ENCODE assay signal across 9 mouse cellular contexts in the genomic region with DNA sequence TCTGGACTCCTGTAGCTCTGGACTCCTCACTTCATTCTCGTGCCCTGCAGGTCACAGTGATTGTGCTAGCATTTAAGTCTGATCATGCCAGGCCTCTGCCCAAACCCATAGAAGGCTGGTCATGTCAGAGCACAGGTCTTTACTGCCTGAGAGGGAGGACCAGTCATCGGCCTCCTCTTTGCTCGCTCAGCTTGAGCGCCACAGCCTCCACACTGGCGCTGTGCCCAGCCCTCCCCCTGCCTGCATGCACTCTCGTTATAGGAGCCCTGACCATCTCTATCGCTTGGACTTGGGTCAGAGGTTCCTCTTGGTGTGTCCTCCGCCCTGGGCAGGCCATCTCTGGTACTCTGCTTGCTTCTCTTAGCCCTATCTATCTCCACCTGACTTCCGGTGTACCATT.
DNase-seq lines count a peak whose midpoint lies in the region; ATAC-seq and TF ChIP-seq lines count a peak whose summit lies in the region.
"Had no signal": no experiment of that assay in that cellular context is flagged by ENCODE, and none has a peak within 500 bp of the region (broad histone marks: within the 10 kb centered on the region; RNA-seq: fewer than 3 reads in every experiment).

No protein-coding gene starts in this region.

- no peaks in the 10 kb centered on the region for H3K36me3 ChIP-seq in forebrain, embryonic 16.5 days (ENCODE audit: control insufficient read depth, insufficient read depth)
- no peaks in the 10 kb centered on the region for H3K36me3 ChIP-seq in forebrain, embryonic 15.5 days
- no peaks in the 10 kb centered on the region for H3K36me3 ChIP-seq in midbrain, postnatal 0 days (ENCODE audit: insufficient read depth, low read length)
- no peaks in the 10 kb centered on the region for H3K36me3 ChIP-seq in midbrain, embryonic 15.5 days (replicated peaks)

- no peak for TF ChIP-seq CTCF in midbrain, postnatal 0 days (IDR thresholded peaks at IDR 0.05)

- H3K4me3 ChIP-seq in forebrain, embryonic 16.5 days (replicated peaks; ENCODE audit: low read length), result no peak overlapping the region
- H3K4me3 ChIP-seq in forebrain, embryonic 15.5 days, result no peak overlapping the region
- H3K4me3 ChIP-seq in midbrain, postnatal 0 days (ENCODE audit: low read depth, low read length), result no peak overlapping the region
- no peak overlapping the region for H3K4me3 ChIP-seq in midbrain, embryonic 15.5 days

- H3K9me3 ChIP-seq in forebrain, embryonic 16.5 days (ENCODE audit: control insufficient read depth, low read length), result no peaks in the 10 kb centered on the region
- H3K9me3 ChIP-seq in forebrain, embryonic 15.5 days, result no peaks in the 10 kb centered on the region
- H3K9me3 ChIP-seq in midbrain, postnatal 0 days (ENCODE audit: low read length), result no peaks in the 10 kb centered on the region
- no peaks in the 10 kb centered on the region for H3K9me3 ChIP-seq in midbrain, embryonic 15.5 days

- 43% methylated on average over 9 of the region's 9 CpGs for WGBS in forebrain, embryonic 16.5 days
- WGBS in forebrain, embryonic 15.5 days, result 48% methylated on average over 9 of the region's 9 CpGs
- 59% methylated on average over 9 of the region's 9 CpGs for WGBS in midbrain, postnatal 0 days
- WGBS in midbrain, embryonic 15.5 days, result 57% methylated on average over 9 of the region's 9 CpGs

- H3K27ac ChIP-seq in forebrain, embryonic 16.5 days (ENCODE audit: low read length), result no peak overlapping the region
- H3K27ac ChIP-seq in forebrain, embryonic 15.5 days (replicated peaks), result no peak overlapping the region
- no peak overlapping the region for H3K27ac ChIP-seq in midbrain, postnatal 0 days (ENCODE audit: low read depth, low read length)
- H3K27ac ChIP-seq in midbrain, embryonic 15.5 days, result no peak overlapping the region

- H3K27me3 ChIP-seq in forebrain, embryonic 16.5 days (replicated peaks; ENCODE audit: control insufficient read depth, insufficient read depth, low read length), result no peaks in the 10 kb centered on the region
- no peaks in the 10 kb centered on the region for H3K27me3 ChIP-seq in forebrain, embryonic 15.5 days
- H3K27me3 ChIP-seq in midbrain, postnatal 0 days (ENCODE audit: insufficient read depth, low read length), result no peaks in the 10 kb centered on the region
- no peaks in the 10 kb centered on the region for H3K27me3 ChIP-seq in midbrain, embryonic 15.5 days (replicated peaks)

- peaks cover 5% of the 10 kb centered on the region; the same call in 1 of the 2 replicates for H3K4me1 ChIP-seq in forebrain, embryonic 16.5 days (replicated peaks; ENCODE audit: control insufficient read depth, insufficient read depth, low read length)
- H3K4me1 ChIP-seq in forebrain, embryonic 15.5 days, result peaks cover 11% of the 10 kb centered on the region
- H3K4me1 ChIP-seq in midbrain, postnatal 0 days (ENCODE audit: insufficient read depth, low read length), result no peaks in the 10 kb centered on the region
- H3K4me1 ChIP-seq in midbrain, embryonic 15.5 days, result peaks cover 4% of the 10 kb centered on the region

- ATAC-seq in forebrain, embryonic 16.5 days, result peak; percentile 43
- no peak for ATAC-seq in forebrain, embryonic 15.5 days (replicated peaks)
- no peak for ATAC-seq in midbrain, postnatal 0 days (ENCODE audit: low FRiP score)
- no peak for ATAC-seq in midbrain, embryonic 15.5 days (replicated peaks)

- peak; percentile 43 for DNase-seq in midbrain, postnatal 0 days (ENCODE audit: low spot score)
- DNase-seq in kidney, adult 18-20 months, result peak; percentile 13
- DNase-seq in ovary, postnatal 10 days (ENCODE audit: low spot score), result peak; percentile 21
- DNase-seq in layer of hippocampus, adult 18-20 months (ENCODE audit: low spot score in 2 of 2), result no peak
- DNase-seq in cerebellum, adult 11 months, result no peak
- DNase-seq: thymus, postnatal 4 days had no signal

- H3K4me2 ChIP-seq in forebrain, embryonic 16.5 days (ENCODE audit: low read length), result no peak overlapping the region
- H3K4me2 ChIP-seq in forebrain, embryonic 15.5 days (replicated peaks), result no peak overlapping the region
- no peak overlapping the region for H3K4me2 ChIP-seq in midbrain, postnatal 0 days (ENCODE audit: low read depth, low read length, poor library complexity, severe bottlenecking)
- H3K4me2 ChIP-seq in midbrain, embryonic 15.5 days, result no peak overlapping the region

- H3K9ac ChIP-seq in forebrain, embryonic 16.5 days (replicated peaks; ENCODE audit: low read depth, low read length), result no peak overlapping the region
- no peak overlapping the region for H3K9ac ChIP-seq in forebrain, embryonic 15.5 days (replicated peaks)
- no peak overlapping the region for H3K9ac ChIP-seq in midbrain, postnatal 0 days (replicated peaks; ENCODE audit: low read length, poor library complexity, severe bottlenecking)
- H3K9ac ChIP-seq in midbrain, embryonic 15.5 days, result no peak overlapping the region

Comparison
In these comparisons a context has a peak if more than half of its experiments do, and no peak if none do; other contexts are left out.
1. DNase-seq: peak in midbrain, postnatal 0 days (single experiment), kidney, adult 18-20 months (single experiment) and ovary, postnatal 10 days (single experiment); none in layer of hippocampus, adult 18-20 months (0 of 2) and cerebellum, adult 11 months (single experiment).